Mouse (Mus musculus) heart, postnatal 0 days (tissue): ENCODE measurements around the gene Fmnl3.

ENCODE experiments used
- CTCF ChIP-seq: IDR thresholded peaks from 2 replicates; pipeline ENCODE4 v1.5.1; 2016; ENCODE audit warnings: antibody characterized with exemption, control low read depth, low read depth
- EP300 ChIP-seq: IDR thresholded peaks from 2 replicates; pipeline ENCODE4 v1.6.1; 2016; ENCODE audit warnings: antibody characterized with exemption, low read depth

DNA sequence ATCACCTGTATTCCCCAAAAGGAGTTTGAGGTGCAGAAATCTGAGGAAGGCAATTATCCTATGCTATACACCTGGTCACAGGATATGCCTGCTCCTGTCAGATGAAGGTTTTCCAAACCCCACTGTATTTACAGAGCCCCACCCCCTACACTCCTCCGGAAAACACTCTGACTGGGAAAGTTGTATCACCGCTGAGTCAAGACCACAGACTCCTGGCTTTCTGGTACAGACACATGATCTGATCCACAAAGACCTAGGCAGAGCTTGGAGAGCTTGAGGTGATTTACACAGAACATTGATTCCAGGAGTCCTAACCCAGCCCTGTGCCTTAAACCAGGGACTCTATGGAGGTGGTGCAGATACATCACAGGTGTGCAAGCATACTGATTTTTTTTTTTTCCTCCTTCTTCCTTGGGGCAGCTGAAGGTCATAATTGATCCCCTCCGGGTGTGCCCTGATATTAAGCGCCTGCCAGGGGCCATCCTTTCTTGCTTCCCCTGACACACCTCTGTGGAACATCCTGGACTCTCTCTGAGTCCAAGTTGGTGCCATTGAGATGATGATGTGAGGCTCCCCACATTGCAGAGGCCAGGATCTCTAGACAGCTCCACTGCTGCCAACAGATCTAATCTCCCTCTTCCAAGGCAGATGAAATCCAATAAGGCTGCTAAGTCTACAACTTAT, 1.6 kb downstream of the Fmnl3 start:
- TF ChIP-seq CTCF (no peak), EP300 (no peak)
